Mouse (Mus musculus): ENCODE results near the gene Cbx4.

- TF ChIP-seq CTCF (IDR thresholded peaks at IDR 0.05; ENCODE audit: control insufficient read depth, insufficient read depth, low read length) (no peak), POLR2A (IDR thresholded peaks at IDR 0.05; ENCODE audit: borderline replicate concordance, control insufficient read depth, low read depth, low read length) (no peak)
Observed at GRCm38 (mm10) chr11:119073876-119074433, 12.1 kb downstream of the Cbx4 start.
